Mouse (Mus musculus) ovary, postnatal 14 days (tissue): ENCODE data around the gene Tyrp1.

Experiments used
- DNase-seq: peaks from one replicate; pipeline ENCODE4 v3.0.0; 2022; ENCODE audit warnings: low spot score

Gene Tyrp1

GRCm38 (mm10) chr4:80895278-80895894 lies 61.5 kb downstream of the Tyrp1 start:
- no peak for DNase-seq
